Mouse (Mus musculus) G1E (cell line): ENCODE measurements around the gene Gm49358. TPM values are rescaled to one million over a fixed set of nuclear protein-coding genes. Genes with fewer than 3 reads are reported as not detected.

ENCODE experiments used
- ATAC-seq: 2 replicates; pipeline ENCODE4 v1.8.0; 2016; ENCODE audit warnings: mild to moderate bottlenecking; ENCODE audit not compliant: insufficient number of reproducible peaks, poor library complexity, low FRiP score, severe bottlenecking; ENCODE audit errors: extremely low read depth
- DNase-seq: peaks from one replicate; pipeline ENCODE4 v3.0.0; 2012; ENCODE audit warnings: low spot score
- H3K27me3 ChIP-seq: 2 replicates; pipeline ENCODE4 v1.6.1; 2012; ENCODE audit warnings: mild to moderate bottlenecking, low read length, inconsistent platforms; ENCODE audit not compliant: insufficient read depth
- H3K36me3 ChIP-seq: replicated peaks from 2 replicates; pipeline ENCODE3; 2012; ENCODE audit warnings: mild to moderate bottlenecking, inconsistent platforms
- H3K4me1 ChIP-seq: 2 replicates; pipeline ENCODE4 v1.6.1; 2012; ENCODE audit warnings: low read depth, low read length, inconsistent platforms, mixed read lengths; ENCODE audit not compliant: insufficient read depth
- H3K4me3 ChIP-seq: 2 replicates; pipeline ENCODE4 v1.5.1; 2012; ENCODE audit warnings: low read depth, mild to moderate bottlenecking, inconsistent platforms, low read length, moderate library complexity, mixed read lengths
- H3K9me3 ChIP-seq: replicated peaks from 2 replicates; pipeline ENCODE4 v1.6.1; 2012; ENCODE audit warnings: inconsistent platforms
- CTCF ChIP-seq: IDR thresholded peaks from 2 replicates; pipeline ENCODE4 v1.5.1; 2012; ENCODE audit warnings: low read depth, low read length, inconsistent platforms, mixed read lengths
- GATA1 ChIP-seq: IDR thresholded peaks from 2 replicates; pipeline ENCODE4 v1.6.1; 2012; ENCODE audit warnings: borderline replicate concordance, low read length, inconsistent platforms, mixed read lengths
- GATA2 ChIP-seq: IDR thresholded peaks from 2 replicates; pipeline ENCODE4 v1.6.1; 2012; ENCODE audit warnings: low read depth, low read length, inconsistent platforms, borderline replicate concordance
- POLR2AphosphoS5 ChIP-seq: IDR thresholded peaks from 2 replicates; pipeline ENCODE4 v1.6.1; 2012; ENCODE audit warnings: low read depth, low read length, inconsistent platforms; ENCODE audit not compliant: insufficient replicate concordance
- TAL1 ChIP-seq: conservative IDR thresholded peaks from 2 replicates; pipeline ENCODE4 v1.6.1; 2012; ENCODE audit warnings: low read depth, low read length, inconsistent platforms, mixed read lengths
- polyA plus RNA-seq: library from polyadenylated mRNA; stranded (reverse); fragments of >175 nt; gene quantifications from 2 replicates; pipeline ENCODE4 v1.2.3, GENCODE M21; 2012
- total RNA-seq, 2 experiments: library from RNA; stranded (forward) in 1 of 2; stranded (reverse) in 1 of 2; fragments of 200-1000 nt in 1 of 2; fragments of >200 nt in 1 of 2; fragmentation: Nextera tagmentation in 1 of 2; gene quantifications; 2 replicates each; pipeline ENCODE4 v1.2.3; 2014 to 2017

The Gm49358 gene
- total and polyA plus RNA-seq, 3 experiments, result not detected

- no peak for ATAC-seq
- peaks cover 5% of the 10 kb centered on the region; the same call in 1 of the 2 replicates for H3K4me1 ChIP-seq
- H3K4me3 ChIP-seq, result no peak overlapping the region
- no peaks in the 10 kb centered on the region for H3K36me3 ChIP-seq
- H3K9me3 ChIP-seq, result no peaks in the 10 kb centered on the region
- TF ChIP-seq CTCF (no peak), POLR2AphosphoS5 (no peak), GATA1 (no peak), TAL1 (no peak), GATA2 (no peak)
- no peak for DNase-seq
- peaks cover 11% of the 10 kb centered on the region for H3K27me3 ChIP-seq
These were observed 1.7 kb downstream of the Gm49358 start for GRCm38 (mm10) chr10:86765344-86765966.

DNA sequence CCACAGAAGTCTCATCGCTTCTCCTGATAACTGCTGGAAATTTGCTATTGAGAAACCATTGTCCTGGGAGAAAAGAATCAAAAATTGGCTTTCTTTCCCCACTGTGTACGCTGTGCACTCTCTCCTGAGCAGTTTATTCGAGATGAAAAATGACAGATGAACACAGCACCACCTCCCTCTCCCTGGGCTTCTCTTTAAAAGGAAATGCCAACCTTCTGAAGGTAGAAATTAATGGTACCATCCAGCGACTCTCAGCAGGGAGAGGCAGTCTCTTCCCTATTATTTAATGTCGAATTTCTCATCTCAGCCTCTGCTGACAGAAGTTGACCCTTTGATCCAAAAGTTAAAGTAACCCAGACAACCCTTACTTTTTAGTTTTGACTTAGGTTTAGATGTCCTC lies 5.4 kb downstream of the Gm49358 start:
- ATAC-seq, result no peak

DNA sequence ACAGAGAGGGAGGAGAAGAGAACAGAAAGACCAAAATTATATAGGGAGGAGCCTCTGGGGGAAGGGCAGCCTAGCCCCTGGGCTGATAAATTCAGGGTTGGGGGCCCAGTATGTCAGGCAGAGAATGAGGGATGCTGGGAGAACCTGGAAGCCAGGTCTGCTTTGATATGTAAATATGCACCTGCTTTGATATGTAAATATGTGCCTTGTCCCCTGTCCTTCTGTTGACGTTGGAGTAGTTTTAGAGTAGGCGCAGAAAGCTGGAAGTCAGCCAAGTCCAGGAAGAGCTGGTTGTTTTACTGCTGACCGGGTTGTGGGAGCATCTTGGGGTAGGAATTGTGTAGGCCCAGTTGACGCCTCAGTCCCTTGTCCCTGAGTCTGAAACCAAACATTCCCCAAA lies 6.0 kb downstream of the Gm49358 start:
- peaks cover 5% of the 10 kb centered on the region; the same call in 1 of the 2 replicates for H3K27me3 ChIP-seq
- no peak for DNase-seq
- ATAC-seq, result no peak
- H3K36me3 ChIP-seq, result no peaks in the 10 kb centered on the region
- no peak for TF ChIP-seq GATA2
- no peak for TF ChIP-seq TAL1
- TF ChIP-seq CTCF, result no peak
- no peak for TF ChIP-seq POLR2AphosphoS5
- TF ChIP-seq GATA1, result no peak
- peaks cover 19% of the 10 kb centered on the region for H3K4me1 ChIP-seq
- no peak overlapping the region for H3K4me3 ChIP-seq
- no peaks in the 10 kb centered on the region for H3K9me3 ChIP-seq

More for the DNA sequence above, 5.4 kb downstream of the Gm49358 start:
- H3K9me3 ChIP-seq, result no peaks in the 10 kb centered on the region
- no peak for DNase-seq
- H3K27me3 ChIP-seq, result peaks cover 5% of the 10 kb centered on the region; the same call in 1 of the 2 replicates
- H3K36me3 ChIP-seq, result no peaks in the 10 kb centered on the region
- peaks cover 19% of the 10 kb centered on the region for H3K4me1 ChIP-seq
- H3K4me3 ChIP-seq, result no peak overlapping the region
- TF ChIP-seq CTCF, result no peak
- TF ChIP-seq GATA1, result no peak
- no peak for TF ChIP-seq GATA2
- no peak for TF ChIP-seq TAL1
- TF ChIP-seq POLR2AphosphoS5, result no peak

DNA sequence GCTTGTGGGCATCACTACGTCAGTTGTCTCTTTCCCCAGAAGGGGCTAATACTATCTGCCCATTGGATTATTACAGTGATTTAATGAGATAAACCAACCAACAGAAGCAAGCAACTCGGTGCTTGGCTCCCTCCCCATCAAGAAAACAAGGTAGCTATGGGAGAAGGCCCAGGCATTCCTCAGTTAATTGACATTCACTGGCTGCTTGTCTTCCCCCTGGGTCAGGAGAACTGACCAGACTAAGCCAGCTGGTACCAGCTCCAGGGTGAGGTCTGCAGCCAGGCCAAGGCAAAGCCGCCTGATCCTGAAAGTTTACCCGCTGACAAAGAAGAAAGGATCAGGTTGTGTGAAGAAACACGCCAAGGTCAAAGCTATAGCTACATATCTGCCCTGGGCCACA lies 7.9 kb downstream of the Gm49358 start:
- Histone ChIP-seq H3K9me3 (no peaks in the 10 kb centered on the region), H3K36me3 (no peaks in the 10 kb centered on the region), H3K27me3 (0 out of 2 replicates have a peak, but pooled peaks cover 5% of the 10 kb centered on the region), H3K4me1 (peaks cover 25% of the 10 kb centered on the region), H3K4me3 (no peak overlapping the region)
- TF ChIP-seq POLR2AphosphoS5 (no peak), GATA1 (no peak), TAL1 (no peak), CTCF (no peak), GATA2 (no peak)
- DNase-seq (no peak), ATAC-seq (no peak)

GRCm38 (mm10) chr10:86772231-86772631 lies 8.5 kb downstream of the Gm49358 start:
- peak; percentile 57 for ATAC-seq
- H3K4me1 ChIP-seq, result peaks cover 25% of the 10 kb centered on the region
- no peaks in the 10 kb centered on the region for H3K36me3 ChIP-seq
- H3K9me3 ChIP-seq, result no peaks in the 10 kb centered on the region
- no peak overlapping the region for H3K4me3 ChIP-seq
- DNase-seq, result no peak
- 0 out of 2 replicates have a peak, but pooled peaks cover 5% of the 10 kb centered on the region for H3K27me3 ChIP-seq
- TF ChIP-seq POLR2AphosphoS5 (no peak), CTCF (no peak), GATA1 (no peak), GATA2 (no peak), TAL1 (no peak)

GRCm38 (mm10) chr10:86773360-86773759 lies 9.6 kb downstream of the Gm49358 start:
- no peak for DNase-seq
- Histone ChIP-seq H3K9me3 (no peaks in the 10 kb centered on the region), H3K4me1 (peaks cover 36% of the 10 kb centered on the region), H3K27me3 (0 out of 2 replicates have a peak, but pooled peaks cover 2% of the 10 kb centered on the region), H3K4me3 (no peak overlapping the region), H3K36me3 (no peaks in the 10 kb centered on the region)
- no peak for TF ChIP-seq GATA1
- TF ChIP-seq TAL1, result 0 out of 2 replicates have a peak, but pooled peaks have one; percentile 16
- TF ChIP-seq GATA2, result no peak
- no peak for TF ChIP-seq CTCF
- no peak for ATAC-seq
